Mouse (Mus musculus): ENCODE measurements around the gene Dtymk.

GRCm38 (mm10) chr1:93746179-93746578 lies 55.6 kb downstream of the Dtymk start:
- TF ChIP-seq TAL1 (IDR thresholded peaks at IDR 0.05; ENCODE audit: low read length) (no peak), GATA1 (IDR thresholded peaks at IDR 0.05; ENCODE audit: low read length) (no peak)
